Mouse (Mus musculus): ENCODE data around the gene Rgs7bp. TPM values are rescaled to one million over a fixed set of nuclear protein-coding genes. Genes with fewer than 3 reads are reported as not detected.

Gene Rgs7bp
- total RNA-seq (2022), result 1 to 10 TPM; 5.1 to 6.3 (median 5.9) TPM

- DNase-seq (ENCODE audit: low spot score), result peak; percentile 40
Observed at GRCm38 (mm10) chr13:105054181-105054940, at the start of gene Rgs7bp. Rgs7bp (minus strand) TSS chr13:105054930.

DNA sequence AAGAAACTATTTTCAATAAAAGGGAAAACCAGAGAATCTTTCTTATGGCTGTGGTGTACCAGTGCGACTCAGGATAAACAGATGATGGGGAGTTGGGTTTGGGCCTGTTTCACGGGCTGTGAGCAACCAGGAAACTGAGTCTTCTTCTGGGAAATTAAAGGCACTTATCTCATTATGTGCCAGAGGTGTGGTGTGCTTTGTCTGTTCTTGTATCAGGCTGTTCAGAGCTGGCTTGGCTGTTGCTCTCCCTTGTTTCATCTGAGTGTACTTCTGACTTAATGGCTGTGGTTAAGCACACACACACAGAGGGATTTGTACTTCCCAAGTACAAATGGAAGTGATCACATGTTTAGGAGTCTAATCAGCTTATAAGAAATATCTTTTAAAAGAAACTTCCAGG is 49.7 kb upstream of the Rgs7bp start:
- DNase-seq (ENCODE audit: low spot score), result no peak

DNA sequence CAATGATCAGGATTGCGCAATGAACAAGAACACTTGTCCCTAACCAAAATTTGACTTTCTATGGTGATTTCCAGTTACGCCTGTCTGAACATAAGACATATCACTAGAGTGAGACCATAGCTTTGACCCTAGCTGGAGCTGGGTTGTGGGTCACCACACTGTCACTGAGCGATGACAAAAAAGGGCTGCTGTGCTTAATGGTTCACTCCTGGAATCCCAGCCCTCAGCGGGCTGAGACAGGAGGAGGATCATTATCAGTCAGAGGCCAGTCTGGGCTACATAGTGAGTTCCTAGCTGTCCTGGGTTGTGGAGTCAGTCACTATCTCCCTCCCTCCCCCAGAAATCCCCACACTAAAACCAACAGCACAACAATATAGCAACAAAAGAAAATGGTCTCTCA is 46.0 kb upstream of the Rgs7bp start:
- DNase-seq (ENCODE audit: low spot score), result no peak

DNA sequence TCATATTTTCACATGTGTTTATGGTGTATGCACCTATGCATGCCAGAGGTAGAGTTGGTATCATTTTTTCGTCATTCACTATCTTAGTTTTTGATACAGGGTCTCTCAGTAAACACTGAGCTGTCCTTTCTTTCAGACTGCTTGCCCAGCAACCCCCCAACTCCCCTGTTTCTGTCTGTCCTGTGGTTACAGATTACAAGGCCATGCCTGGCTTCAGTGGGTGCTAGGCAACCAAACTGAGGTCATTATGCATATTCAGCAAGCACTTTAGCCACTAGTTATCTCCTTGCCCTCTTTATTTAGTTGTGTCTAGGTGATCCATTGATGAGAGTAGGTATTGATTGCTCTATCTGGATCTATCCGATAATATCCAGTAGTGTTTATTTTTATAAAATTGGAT is 41.6 kb upstream of the Rgs7bp start:
- DNase-seq (ENCODE audit: low spot score), result no peak

- no peak for DNase-seq (ENCODE audit: low spot score)
Observed at GRCm38 (mm10) chr13:105089276-105089675, 34.5 kb upstream of the Rgs7bp start.

GRCm38 (mm10) chr13:105081862-105082261 is 27.1 kb upstream of the Rgs7bp start, which contains the start of gene 4933425L06Rik:
4933425L06Rik (plus strand) TSS chr13:105082122.
- no peak for DNase-seq (ENCODE audit: low spot score)

GRCm38 (mm10) chr13:105066890-105067845 is 12.4 kb upstream of the Rgs7bp start:
- no peak for DNase-seq (ENCODE audit: low spot score)

DNA sequence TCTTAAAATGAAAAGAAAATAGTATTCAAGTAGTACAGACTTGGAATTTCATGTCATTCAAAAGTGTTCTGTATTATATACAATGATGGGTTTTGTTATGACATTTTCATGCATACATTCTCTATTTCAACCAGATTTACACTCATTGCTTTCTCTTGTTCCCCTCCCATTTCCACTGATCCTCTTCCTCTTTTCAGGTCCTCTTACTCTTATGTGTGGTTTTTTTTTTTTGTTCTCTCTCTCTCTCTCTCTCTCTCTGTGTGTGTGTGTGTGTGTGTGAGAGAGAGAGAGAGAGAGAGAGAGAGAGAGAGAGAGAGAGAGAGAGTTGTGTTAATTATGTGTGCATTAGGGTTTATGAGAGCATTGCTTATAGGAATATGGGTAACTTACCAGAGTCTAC is 11.4 kb upstream of the Rgs7bp start:
- DNase-seq (ENCODE audit: low spot score), result no peak

GRCm38 (mm10) chr13:105055374-105055773 is 644 bp upstream of the Rgs7bp start:
- peak; percentile 35 for DNase-seq (ENCODE audit: low spot score)

GRCm38 (mm10) chr13:105054941-105055309 is 195 bp upstream of the Rgs7bp start:
- DNase-seq (ENCODE audit: low spot score), result no peak

- DNase-seq (ENCODE audit: low spot score), result peak; percentile 24
Observed at GRCm38 (mm10) chr13:105053618-105054017, 1.1 kb downstream of the Rgs7bp start.

DNA sequence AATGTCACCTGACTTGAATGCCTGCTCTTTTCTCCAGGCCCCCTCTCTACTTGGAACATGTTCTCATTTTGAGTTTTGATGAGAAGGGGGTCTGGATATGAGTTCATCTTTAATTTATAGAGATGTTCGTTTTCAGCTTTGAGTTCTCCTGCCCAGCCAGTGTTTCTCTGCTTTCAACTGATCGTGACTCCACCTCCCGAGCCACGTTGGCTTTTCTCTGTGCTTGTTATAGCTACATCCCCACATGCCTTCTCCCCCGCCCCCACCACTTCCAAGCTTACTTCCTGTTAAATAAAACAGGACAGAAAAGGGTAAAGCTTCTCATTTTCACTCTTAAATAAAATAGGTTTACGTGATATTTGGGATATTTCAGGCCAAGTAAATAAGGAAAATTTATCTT is 3.3 kb downstream of the Rgs7bp start:
- no peak for DNase-seq (ENCODE audit: low spot score)

- peak; percentile 11 for DNase-seq (ENCODE audit: low spot score)
Observed at GRCm38 (mm10) chr13:105048662-105049061, 6.1 kb downstream of the Rgs7bp start.

DNA sequence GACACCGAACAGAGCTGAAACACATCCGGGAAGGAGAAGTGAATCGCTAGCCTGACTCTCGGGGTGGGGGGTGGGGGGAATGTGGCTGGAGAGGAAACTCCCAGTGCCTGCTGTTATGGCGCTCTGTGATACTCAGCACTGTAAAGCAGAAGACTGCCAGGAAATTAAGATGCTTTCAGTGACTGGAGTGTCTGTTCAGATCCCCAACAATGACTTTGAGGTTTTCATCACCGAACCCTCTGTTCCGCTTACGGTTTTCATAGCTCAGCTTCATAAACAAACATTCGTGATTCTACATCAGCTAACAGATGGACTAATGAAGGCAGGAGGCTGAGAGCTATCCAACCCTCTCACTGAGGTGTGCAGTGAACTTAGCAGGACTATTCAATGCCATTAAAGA is 7.4 kb downstream of the Rgs7bp start:
- DNase-seq (ENCODE audit: low spot score), result no peak

GRCm38 (mm10) chr13:105043882-105044281 is 10.8 kb downstream of the Rgs7bp start:
- DNase-seq (ENCODE audit: low spot score), result no peak

DNA sequence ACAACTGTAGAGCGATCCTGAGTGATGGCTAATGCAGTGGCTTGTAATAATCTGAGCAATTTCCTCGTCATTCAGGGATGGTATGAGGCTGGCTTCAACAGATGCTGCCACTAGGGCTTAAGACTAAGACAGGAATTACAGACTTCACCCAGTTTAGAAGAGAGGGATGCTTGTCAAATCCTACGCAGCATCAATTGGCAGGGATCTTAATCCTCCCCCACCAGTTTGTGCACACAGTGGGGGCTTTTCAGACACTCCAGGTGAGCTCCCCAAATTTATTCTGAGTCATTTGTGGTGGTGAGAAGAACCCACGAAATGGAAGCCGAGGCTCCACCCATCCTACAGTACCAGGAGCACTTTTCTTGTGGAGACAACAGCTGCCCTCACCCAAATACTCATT is 16.4 kb downstream of the Rgs7bp start:
- DNase-seq (ENCODE audit: low spot score), result no peak

DNA sequence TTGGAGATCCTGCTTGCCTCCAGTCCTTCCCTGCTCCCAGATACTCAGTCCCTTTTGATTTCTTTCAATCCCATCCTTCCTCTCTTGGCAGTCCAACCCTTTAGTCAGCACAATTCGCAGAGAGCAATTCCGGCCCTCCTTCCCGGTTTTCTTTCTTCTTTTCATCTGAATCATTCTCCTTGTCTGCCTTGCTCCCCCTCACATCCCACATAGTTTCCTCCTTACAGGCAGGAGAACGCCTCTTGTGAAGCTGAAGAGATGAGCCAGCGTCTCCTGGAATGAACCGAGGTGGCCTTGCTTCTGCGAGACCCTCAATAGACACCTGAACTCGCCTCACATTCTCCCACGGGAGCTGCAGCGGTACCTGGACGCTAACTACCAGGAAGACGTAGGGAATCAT is 16.9 kb downstream of the Rgs7bp start:
- DNase-seq (ENCODE audit: low spot score), result no peak

- DNase-seq (ENCODE audit: low spot score), result no peak
Observed at GRCm38 (mm10) chr13:105031882-105032281, 22.8 kb downstream of the Rgs7bp start.

DNA sequence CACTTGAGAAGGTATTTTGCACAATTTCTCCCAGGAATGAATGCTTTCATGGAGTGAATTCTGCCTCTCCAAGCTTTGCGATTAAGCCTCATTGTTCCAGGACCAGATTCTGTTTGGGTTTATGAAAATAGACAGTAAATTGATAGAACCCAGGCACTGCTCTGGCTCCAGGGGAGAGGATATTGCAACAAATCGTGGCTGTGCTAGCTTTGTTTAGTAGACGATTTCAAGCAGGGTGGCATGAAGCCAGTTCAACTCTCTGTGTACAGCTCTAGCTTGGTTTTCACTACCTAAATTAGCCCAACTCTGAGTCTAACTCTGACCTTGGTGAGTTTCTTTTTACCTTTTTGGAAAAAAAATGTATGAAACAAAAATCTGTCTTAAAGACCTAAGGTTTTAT is 26.5 kb downstream of the Rgs7bp start:
- DNase-seq (ENCODE audit: low spot score), result no peak

- DNase-seq (ENCODE audit: low spot score), result no peak
Observed at GRCm38 (mm10) chr13:105016577-105016976, 38.2 kb downstream of the Rgs7bp start.

- no peak for DNase-seq (ENCODE audit: low spot score)
Observed at GRCm38 (mm10) chr13:105015710-105016404, 38.9 kb downstream of the Rgs7bp start.

- DNase-seq (ENCODE audit: low spot score), result no peak
Observed at GRCm38 (mm10) chr13:105011300-105011699, 43.4 kb downstream of the Rgs7bp start.
